Mouse (Mus musculus) embryonic facial prominence, embryonic 13.5 days (tissue): ENCODE data around the gene F5. TPM values are rescaled to one million over a fixed set of nuclear protein-coding genes. Genes with fewer than 3 reads are reported as not detected.
A peak's percentile ranks its signal among the peaks of the same experiment; 100 is the strongest.
"Not testable (repeated sequence)": the region's sequence is repeated elsewhere in the genome, so short reads cannot be mapped to it uniquely, and the experiment has no call there.

Experiments
- ATAC-seq: fragments of 200-750 bp; cut with Nextera tagmentation; 2 replicates; pipeline ENCODE4 v1.8.0; 2017; ENCODE audit warnings: low read depth; ENCODE audit not compliant: insufficient number of reproducible peaks, insufficient read depth, low FRiP score, low TSS enrichment
- H3K27ac ChIP-seq: fragments of 300-500 bp; sonication (generic); 2 replicates; pipeline ENCODE4 v1.5.1; 2015; ENCODE audit warnings: moderate library complexity, mild to moderate bottlenecking, inconsistent platforms
- H3K27me3 ChIP-seq: fragments of 300-500 bp; sonication (generic); 2 replicates; pipeline ENCODE4 v1.6.1; 2015; ENCODE audit warnings: mild to moderate bottlenecking, inconsistent platforms
- H3K36me3 ChIP-seq: fragments of 300-500 bp; sonication (generic); 2 replicates; pipeline ENCODE4 v1.6.1; 2015; ENCODE audit warnings: mild to moderate bottlenecking, inconsistent platforms
- H3K4me1 ChIP-seq: fragments of 300-500 bp; sonication (generic); 2 replicates; pipeline ENCODE4 v1.6.1; 2015; ENCODE audit warnings: inconsistent platforms
- H3K4me2 ChIP-seq: fragments of 300-500 bp; sonication (generic); 2 replicates; pipeline ENCODE4 v1.6.1; 2015; ENCODE audit warnings: moderate library complexity, mild to moderate bottlenecking, inconsistent platforms
- H3K4me3 ChIP-seq: fragments of 300-500 bp; sonication (generic); 2 replicates; pipeline ENCODE4 v1.5.1; 2015; ENCODE audit warnings: mild to moderate bottlenecking, inconsistent platforms
- H3K9ac ChIP-seq: fragments of 300-500 bp; sonication (generic); 2 replicates; pipeline ENCODE4 v1.6.1; 2015; ENCODE audit warnings: mild to moderate bottlenecking, inconsistent platforms
- H3K9me3 ChIP-seq: fragments of 300-500 bp; sonication (generic); 2 replicates; pipeline ENCODE4 v1.6.1; 2016; ENCODE audit warnings: inconsistent platforms
- WGBS: fragments of 180-500 bp; shearing (Covaris S2); methylation state at CpG from one replicate; pipeline ENCODE4 v1.1.7; 2015; ENCODE audit warnings: mixed read lengths; 5-methylcytosine and 5-hydroxymethylcytosine counted together
- polyA plus RNA-seq: library from polyadenylated mRNA; unstranded; fragments of >200 nt; fragmentation: Nextera tagmentation; extraction: Ambion mirVana; gene quantifications from 2 replicates; pipeline ENCODE4 v1.2.1, GENCODE M21; 2015

F5 gene
- polyA plus RNA-seq, 1 experiment from 2014 or later: 0.14 TPM

- ATAC-seq: no peak
- Histone ChIP-seq H3K4me3 (no peak overlapping the region), H3K36me3 (no peaks in the 10 kb centered on the region), H3K27ac (no peak overlapping the region), H3K27me3 (no peaks in the 10 kb centered on the region), H3K9me3 (no peaks in the 10 kb centered on the region), H3K9ac (no peak overlapping the region), H3K4me2 (no peak overlapping the region), H3K4me1 (no peaks in the 10 kb centered on the region)
- 85% methylated on average over 4 of the region's 4 CpGs for WGBS
Measured at GRCm38 (mm10) chr1:164210899-164211298, 59.3 kb downstream of the F5 start.

- H3K36me3 ChIP-seq: no peaks in the 10 kb centered on the region
- H3K4me1 ChIP-seq: peaks cover 4% of the 10 kb centered on the region
- no peaks in the 10 kb centered on the region for H3K27me3 ChIP-seq
- 82% methylated on average over 8 of the region's 8 CpGs for WGBS
- no peak overlapping the region for H3K4me3 ChIP-seq
- no peak overlapping the region for H3K9ac ChIP-seq
- no peak for ATAC-seq
- no peaks in the 10 kb centered on the region for H3K9me3 ChIP-seq
- H3K27ac ChIP-seq: no peak overlapping the region
- H3K4me2 ChIP-seq: no peak overlapping the region
Measured at GRCm38 (mm10) chr1:164212686-164213085, 61.0 kb downstream of the F5 start.

DNA sequence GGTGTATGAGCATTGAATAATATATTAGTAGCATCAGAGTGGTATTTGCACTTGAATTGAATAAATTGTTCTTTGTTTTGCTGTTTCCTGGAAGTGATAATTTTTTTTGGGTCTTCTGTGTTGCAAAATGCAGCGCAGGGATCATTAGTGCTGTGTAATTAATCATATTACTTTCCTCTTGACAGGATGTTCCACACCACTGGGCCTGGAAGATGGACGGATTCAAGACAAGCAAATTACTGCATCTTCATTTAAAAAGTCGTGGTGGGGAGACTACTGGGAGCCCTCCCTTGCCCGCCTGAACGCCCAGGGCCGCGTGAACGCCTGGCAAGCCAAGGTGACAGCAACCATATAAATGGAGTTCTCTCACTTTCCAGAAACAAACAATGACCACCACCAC is 62.6 kb downstream of the F5 start:
- Histone ChIP-seq H3K4me1 (peaks cover 10% of the 10 kb centered on the region), H3K9me3 (no peaks in the 10 kb centered on the region), H3K27me3 (no peaks in the 10 kb centered on the region), H3K27ac (no peak overlapping the region), H3K9ac (no peak overlapping the region), H3K36me3 (no peaks in the 10 kb centered on the region), H3K4me3 (no peak overlapping the region), H3K4me2 (no peak overlapping the region)
- WGBS: 75% methylated on average over 8 of the region's 8 CpGs
- no peak for ATAC-seq

- Histone ChIP-seq H3K9me3 (no peaks in the 10 kb centered on the region), H3K27ac (no peak overlapping the region), H3K9ac (no peak overlapping the region), H3K4me2 (no peak overlapping the region), H3K36me3 (no peaks in the 10 kb centered on the region), H3K4me3 (no peak overlapping the region), H3K4me1 (peaks cover 10% of the 10 kb centered on the region), H3K27me3 (no peaks in the 10 kb centered on the region)
- WGBS: 81% methylated on average over 3 of the region's 3 CpGs
- ATAC-seq: no peak
Measured at GRCm38 (mm10) chr1:164215097-164215496, 63.5 kb downstream of the F5 start.

- H3K27ac ChIP-seq: no peak overlapping the region
- H3K9ac ChIP-seq: no peak overlapping the region
- H3K4me1 ChIP-seq: peaks cover 10% of the 10 kb centered on the region
- no peaks in the 10 kb centered on the region for H3K9me3 ChIP-seq
- 48% methylated on average over 6 of the region's 6 CpGs for WGBS
- no peaks in the 10 kb centered on the region for H3K27me3 ChIP-seq
- H3K4me3 ChIP-seq: no peak overlapping the region
- no peak for ATAC-seq
- H3K36me3 ChIP-seq: no peaks in the 10 kb centered on the region
- no peak overlapping the region for H3K4me2 ChIP-seq
Measured at GRCm38 (mm10) chr1:164215540-164215939, 63.9 kb downstream of the F5 start.

GRCm38 (mm10) chr1:164217791-164218685 is 66.4 kb downstream of the F5 start:
- peaks cover 1% of the 10 kb centered on the region; the same call in 1 of the 2 replicates for H3K27me3 ChIP-seq
- no peak overlapping the region for H3K4me3 ChIP-seq
- 44% methylated on average over 15 of the region's 15 CpGs for WGBS
- H3K36me3 ChIP-seq: no peaks in the 10 kb centered on the region
- H3K9me3 ChIP-seq: no peaks in the 10 kb centered on the region
- H3K4me1 ChIP-seq: peaks cover 10% of the 10 kb centered on the region
- no peak overlapping the region for H3K27ac ChIP-seq
- H3K9ac ChIP-seq: no peak overlapping the region
- peak overlapping the region; percentile 30 for H3K4me2 ChIP-seq
- no peak for ATAC-seq

DNA sequence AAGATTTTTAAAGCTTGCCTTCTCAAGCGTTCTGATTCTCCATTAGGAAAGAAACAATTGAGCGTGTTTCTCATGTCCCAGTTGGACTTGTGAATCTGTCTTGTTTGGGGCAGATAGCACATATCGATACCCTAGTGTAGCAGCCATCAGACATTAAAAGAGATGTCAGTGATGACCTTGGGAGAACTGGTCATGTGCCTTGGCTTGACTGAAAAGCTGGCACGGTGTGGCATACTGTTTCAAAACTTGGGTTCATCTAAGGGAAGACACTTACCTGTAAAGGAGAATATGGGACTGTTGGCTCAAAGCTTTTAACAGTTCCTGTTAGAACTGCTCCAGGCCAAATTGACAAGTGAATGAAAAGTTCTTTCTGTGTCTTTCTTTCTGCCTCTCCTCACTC is 68.6 kb downstream of the F5 start:
- Histone ChIP-seq H3K36me3 (no peaks in the 10 kb centered on the region), H3K27ac (no peak overlapping the region), H3K4me2 (no peak overlapping the region), H3K9ac (no peak overlapping the region), H3K27me3 (peaks cover 4% of the 10 kb centered on the region; the same call in 1 of the 2 replicates), H3K4me3 (no peak overlapping the region), H3K4me1 (peaks cover 10% of the 10 kb centered on the region), H3K9me3 (no peaks in the 10 kb centered on the region)
- 83% methylated on average over 4 of the region's 4 CpGs for WGBS
- ATAC-seq: no peak

GRCm38 (mm10) chr1:164223089-164223488 is 71.5 kb downstream of the F5 start:
- no peak overlapping the region for H3K27ac ChIP-seq
- H3K4me2 ChIP-seq: no peak overlapping the region
- peaks cover 4% of the 10 kb centered on the region; the same call in 1 of the 2 replicates for H3K27me3 ChIP-seq
- ATAC-seq: no peak
- peaks cover 3% of the 10 kb centered on the region; the same call in 1 of the 2 replicates for H3K4me1 ChIP-seq
- H3K36me3 ChIP-seq: no peaks in the 10 kb centered on the region
- no peak overlapping the region for H3K9ac ChIP-seq
- no peak overlapping the region for H3K4me3 ChIP-seq
- H3K9me3 ChIP-seq: no peaks in the 10 kb centered on the region

DNA sequence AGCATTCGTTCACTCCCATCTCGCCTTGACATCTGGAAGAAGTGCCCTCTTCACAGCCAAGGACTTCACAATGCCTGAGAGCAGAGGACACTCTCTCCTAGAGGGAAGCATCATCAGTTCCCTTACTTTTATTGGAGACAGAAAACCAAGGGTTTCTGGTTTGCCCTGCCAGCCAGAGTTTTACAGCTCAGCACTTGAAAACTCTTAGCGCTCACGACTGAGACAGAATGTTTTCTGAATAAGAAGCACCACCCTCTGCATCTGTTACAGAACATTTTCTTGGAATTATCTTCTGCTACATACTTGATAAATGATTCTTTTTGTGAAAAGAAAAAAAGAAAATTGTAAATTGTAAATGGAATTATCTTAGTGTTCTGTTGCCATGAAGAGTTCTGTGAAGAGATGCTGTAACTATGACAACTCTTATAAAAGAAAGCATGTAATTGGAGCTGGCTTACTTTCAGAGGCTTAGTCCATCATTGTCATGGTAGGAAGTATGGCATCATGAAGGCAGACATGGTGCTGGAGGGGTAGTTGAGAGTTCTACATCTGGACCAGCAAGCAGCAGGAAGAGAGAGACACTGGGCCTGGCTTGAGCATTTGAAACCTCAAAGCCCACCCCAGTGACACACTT is 80.4 kb downstream of the F5 start:
- H3K27me3 ChIP-seq, H3K4me2 ChIP-seq, H3K4me1 ChIP-seq, H3K4me3 ChIP-seq, H3K36me3 ChIP-seq, ATAC-seq, H3K9me3 ChIP-seq, H3K9ac ChIP-seq, H3K27ac ChIP-seq: not testable (repeated sequence)
- WGBS: 86% methylated on average over 2 of the region's 4 CpGs

DNA sequence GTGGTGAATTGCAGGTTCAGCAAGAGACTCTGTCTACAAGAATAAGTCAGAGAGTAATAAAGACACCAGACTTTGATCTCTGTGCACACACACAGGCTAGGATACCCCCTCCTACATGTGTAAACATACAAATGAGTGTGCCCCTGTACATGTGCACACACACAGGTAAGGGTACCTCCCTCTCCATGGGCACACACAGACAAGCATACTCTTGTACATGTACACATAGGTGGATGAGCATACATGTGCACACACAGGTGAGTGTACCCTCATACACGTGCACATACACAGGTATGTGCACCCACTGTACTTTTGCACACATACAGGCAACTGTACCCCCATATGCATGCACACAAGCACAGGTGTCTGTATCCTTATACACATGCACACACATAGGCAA is 81.8 kb downstream of the F5 start:
- H3K27ac ChIP-seq: no peak overlapping the region
- no peak overlapping the region for H3K9ac ChIP-seq
- H3K4me2 ChIP-seq: no peak overlapping the region
- ATAC-seq: no peak
- H3K27me3 ChIP-seq: no peaks in the 10 kb centered on the region
- H3K9me3 ChIP-seq: no peaks in the 10 kb centered on the region
- 85% methylated on average over 1 of the region's 1 CpGs for WGBS
- no peak overlapping the region for H3K4me3 ChIP-seq
- H3K4me1 ChIP-seq: no peaks in the 10 kb centered on the region
- H3K36me3 ChIP-seq: no peaks in the 10 kb centered on the region

- no peaks in the 10 kb centered on the region for H3K27me3 ChIP-seq
- no peaks in the 10 kb centered on the region for H3K36me3 ChIP-seq
- H3K9me3 ChIP-seq: no peaks in the 10 kb centered on the region
- H3K4me3 ChIP-seq: no peak overlapping the region
- no peak overlapping the region for H3K9ac ChIP-seq
- H3K27ac ChIP-seq: no peak overlapping the region
- ATAC-seq: no peak
- WGBS: 49% methylated on average over 7 of the region's 7 CpGs
- H3K4me1 ChIP-seq: no peaks in the 10 kb centered on the region
- no peak overlapping the region for H3K4me2 ChIP-seq
Measured at GRCm38 (mm10) chr1:164235078-164235477, 83.4 kb downstream of the F5 start.

DNA sequence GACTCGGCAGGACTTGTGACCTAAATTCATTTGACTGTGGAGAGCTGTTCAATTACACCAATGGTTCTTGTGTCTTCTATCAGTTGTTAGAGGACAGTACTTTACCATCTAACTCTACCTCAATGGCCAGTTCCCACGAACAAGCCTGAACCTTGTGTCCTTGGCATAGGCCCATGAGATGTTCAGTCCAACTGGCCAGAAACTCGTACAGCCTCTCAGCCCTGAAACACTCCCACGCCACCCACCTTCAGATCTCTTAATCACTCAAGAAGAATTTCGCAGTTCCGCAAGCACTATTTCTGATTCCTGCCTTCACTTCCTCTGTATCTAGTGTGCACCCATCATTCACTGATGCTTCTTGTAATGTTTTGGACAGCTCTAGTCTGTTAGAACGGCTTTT is 84.4 kb downstream of the F5 start:
- Histone ChIP-seq H3K36me3 (no peaks in the 10 kb centered on the region), H3K4me3 (no peak overlapping the region), H3K4me2 (no peak overlapping the region), H3K27ac (no peak overlapping the region), H3K4me1 (no peaks in the 10 kb centered on the region), H3K27me3 (no peaks in the 10 kb centered on the region), H3K9me3 (no peaks in the 10 kb centered on the region), H3K9ac (no peak overlapping the region)
- no peak for ATAC-seq
- WGBS: 65% methylated on average over 7 of the region's 7 CpGs
